Mouse (Mus musculus): ENCODE results near the gene Polrmt.
"Not testable (repeated sequence)": the region's sequence is repeated elsewhere in the genome, so short reads cannot be mapped to it uniquely, and the experiment has no call there.

Polrmt gene

GRCm38 (mm10) chr10:79709307-79709706, 37.1 kb downstream of the Polrmt start:
- DNase-seq (ENCODE audit: low read depth), result no peak

DNA sequence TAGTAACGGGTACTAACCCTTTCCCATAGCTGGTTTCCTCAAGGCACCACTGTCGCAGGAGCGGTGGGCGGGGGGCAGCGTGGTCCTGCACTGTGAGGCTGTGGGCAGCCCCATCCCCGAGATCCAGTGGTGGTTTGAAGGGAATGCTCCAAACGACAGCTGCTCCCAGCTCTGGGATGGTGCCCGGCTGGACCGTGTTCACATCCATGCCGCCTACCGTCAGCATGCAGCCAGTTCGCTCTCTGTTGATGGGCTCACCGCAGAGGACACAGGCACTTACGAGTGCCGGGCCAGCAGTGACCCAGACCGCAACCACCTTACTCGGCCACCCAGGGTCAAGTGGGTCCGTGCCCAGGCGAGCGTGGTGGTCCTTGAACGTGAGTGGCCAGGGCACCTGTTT, 37.7 kb downstream of the Polrmt start:
- DNase-seq (ENCODE audit: low read depth), result no peak

DNA sequence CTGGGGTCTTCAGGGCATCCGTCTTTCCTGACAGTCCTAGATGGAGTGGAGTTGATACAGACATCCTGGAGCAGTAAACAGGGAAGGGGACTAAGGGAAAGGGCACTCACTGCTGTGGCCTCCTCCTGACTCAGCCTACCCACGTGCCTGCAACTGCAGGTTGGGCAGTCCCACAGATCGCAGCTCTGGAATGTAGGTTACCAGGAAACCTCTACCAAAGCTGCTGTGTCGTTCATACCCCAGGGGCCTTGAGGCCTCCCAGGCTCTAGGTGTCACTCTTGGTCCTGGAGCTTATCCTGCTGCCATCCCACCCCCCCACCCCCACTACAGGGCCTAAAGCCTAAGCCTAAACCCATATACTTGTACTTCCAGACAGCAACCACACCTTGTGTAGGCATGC, 38.6 kb downstream of the Polrmt start:
- no peak for DNase-seq (ENCODE audit: low read depth)

DNA sequence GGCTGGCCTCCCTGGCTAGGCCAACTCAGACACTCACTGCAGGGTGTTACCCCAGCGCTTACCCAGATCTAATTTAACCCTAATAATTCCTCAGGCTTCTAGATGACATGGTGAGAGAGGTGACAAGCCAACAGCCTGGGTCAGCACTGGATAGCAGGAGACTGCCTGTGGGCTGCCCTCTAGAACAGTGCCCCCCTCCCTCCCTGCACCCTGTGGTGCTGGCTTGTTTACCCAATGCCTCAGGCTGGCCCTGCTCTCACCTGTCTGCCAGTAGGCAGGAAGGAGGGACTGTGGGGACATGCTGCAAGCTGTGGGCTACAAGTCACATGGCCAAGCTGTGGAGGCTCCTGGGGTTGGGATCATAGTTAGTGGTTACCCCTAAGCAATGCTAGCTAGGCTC, 39.2 kb downstream of the Polrmt start:
- no peak for DNase-seq (ENCODE audit: low read depth)

GRCm38 (mm10) chr10:79706406-79707094, 39.8 kb downstream of the Polrmt start:
- no peak for DNase-seq (ENCODE audit: low read depth)

GRCm38 (mm10) chr10:79705951-79706350, 40.4 kb downstream of the Polrmt start:
- DNase-seq (ENCODE audit: low read depth), result no peak

- DNase-seq (ENCODE audit: low read depth), result peak; percentile 26
Observed at GRCm38 (mm10) chr10:79704970-79705360, 41.4 kb downstream of the Polrmt start.

DNA sequence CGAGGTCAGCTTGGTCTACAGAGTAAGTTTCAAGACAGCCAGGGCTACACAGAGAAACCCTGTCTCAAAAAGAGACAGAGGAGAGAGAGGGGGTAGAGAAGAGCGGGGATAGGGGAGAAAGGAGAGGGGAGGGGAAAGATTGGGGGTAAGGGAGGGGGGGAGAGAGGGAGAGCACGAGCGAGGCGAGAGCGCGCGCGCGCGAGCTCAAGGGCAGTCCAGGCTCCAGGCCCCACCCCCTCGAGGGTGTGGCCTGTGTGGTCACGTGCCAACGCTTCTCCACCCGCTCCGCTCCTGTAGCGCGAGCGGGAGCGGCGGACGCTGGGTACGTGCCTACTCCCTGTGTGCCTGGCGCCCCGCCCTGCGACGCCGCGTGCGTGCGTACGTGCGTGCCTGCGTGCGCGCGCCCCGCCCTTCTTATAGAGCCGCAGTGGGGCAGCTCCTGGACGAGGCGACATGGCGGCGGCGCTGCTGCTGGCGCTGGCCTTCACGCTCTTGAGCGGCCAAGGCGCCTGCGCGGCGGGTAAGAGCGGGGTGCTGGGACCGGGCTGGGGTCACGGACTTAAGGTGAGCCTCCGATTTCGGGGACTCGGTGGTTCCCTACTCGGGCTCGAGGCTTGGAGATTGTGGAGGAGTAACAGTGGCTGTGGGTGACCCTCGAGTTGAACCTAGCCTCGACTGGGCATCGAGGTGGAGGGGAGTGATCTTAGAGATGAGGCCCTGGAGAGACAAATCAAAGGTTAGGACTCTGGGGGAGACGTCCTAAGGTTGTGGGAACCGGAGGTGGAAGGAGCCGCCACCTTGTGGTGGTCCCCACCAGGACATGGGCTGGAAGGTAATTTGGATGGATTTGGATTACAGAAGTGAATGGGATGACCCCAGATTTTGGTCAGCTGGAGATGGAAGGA, 42.1 kb downstream of the Polrmt start, which contains the start of gene Bsg:
Bsg (plus strand) TSS at position 427 of the 905 bp plus-strand sequence.
- peak; percentile 99 for DNase-seq (ENCODE audit: low read depth)

DNA sequence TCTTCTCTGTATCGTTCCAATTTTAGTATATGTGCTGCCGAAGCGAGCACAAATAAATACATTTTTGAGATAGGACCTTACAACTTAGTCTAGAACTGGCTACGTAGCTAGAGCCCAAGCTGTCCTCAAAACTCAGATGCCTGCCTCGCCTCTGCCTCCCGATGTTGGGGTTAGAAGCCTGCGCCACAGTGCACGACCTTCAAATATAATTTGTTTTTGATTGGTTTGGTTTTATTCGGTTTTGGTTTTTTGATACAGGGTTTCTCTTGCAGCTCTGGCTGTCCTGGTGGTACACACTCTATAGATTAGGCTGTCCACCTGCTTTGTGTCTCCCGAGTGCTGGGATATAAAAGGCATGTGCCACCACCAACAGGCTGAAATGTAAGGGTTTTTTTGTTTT, 42.8 kb downstream of the Polrmt start:
- no peak for DNase-seq (ENCODE audit: low read depth)

- DNase-seq (ENCODE audit: low read depth), result not testable (repeated sequence)
Observed at GRCm38 (mm10) chr10:79702970-79703369, 43.4 kb downstream of the Polrmt start.

- DNase-seq (ENCODE audit: low read depth), result no peak
Observed at GRCm38 (mm10) chr10:79701443-79702129, 44.8 kb downstream of the Polrmt start.

- DNase-seq (ENCODE audit: low read depth), result no peak
Observed at GRCm38 (mm10) chr10:79700676-79701075, 45.7 kb downstream of the Polrmt start.

GRCm38 (mm10) chr10:79698459-79698858, 47.9 kb downstream of the Polrmt start:
- no peak for DNase-seq (ENCODE audit: low read depth)

GRCm38 (mm10) chr10:79697916-79698315, 48.5 kb downstream of the Polrmt start:
- DNase-seq (ENCODE audit: low read depth), result no peak

GRCm38 (mm10) chr10:79696129-79696651, 50.2 kb downstream of the Polrmt start:
- no peak for DNase-seq (ENCODE audit: low read depth)

- peak; percentile 79 for DNase-seq (ENCODE audit: low read depth)
Observed at GRCm38 (mm10) chr10:79695231-79696128, 50.9 kb downstream of the Polrmt start.

DNA sequence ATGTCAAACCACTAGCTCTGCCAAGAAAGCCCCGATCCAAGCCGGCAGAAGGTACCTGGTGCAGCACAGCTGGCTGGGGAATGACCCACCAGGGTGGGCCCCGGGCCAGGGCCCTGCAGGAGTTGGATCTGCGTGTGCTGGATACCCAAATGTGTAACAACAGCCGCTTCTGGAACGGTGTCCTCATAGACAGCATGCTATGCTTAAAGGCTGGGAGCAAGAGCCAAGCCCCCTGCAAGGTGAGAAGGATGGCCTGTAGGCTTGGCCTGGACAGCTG, 52.1 kb downstream of the Polrmt start:
- DNase-seq (ENCODE audit: low read depth), result no peak

DNA sequence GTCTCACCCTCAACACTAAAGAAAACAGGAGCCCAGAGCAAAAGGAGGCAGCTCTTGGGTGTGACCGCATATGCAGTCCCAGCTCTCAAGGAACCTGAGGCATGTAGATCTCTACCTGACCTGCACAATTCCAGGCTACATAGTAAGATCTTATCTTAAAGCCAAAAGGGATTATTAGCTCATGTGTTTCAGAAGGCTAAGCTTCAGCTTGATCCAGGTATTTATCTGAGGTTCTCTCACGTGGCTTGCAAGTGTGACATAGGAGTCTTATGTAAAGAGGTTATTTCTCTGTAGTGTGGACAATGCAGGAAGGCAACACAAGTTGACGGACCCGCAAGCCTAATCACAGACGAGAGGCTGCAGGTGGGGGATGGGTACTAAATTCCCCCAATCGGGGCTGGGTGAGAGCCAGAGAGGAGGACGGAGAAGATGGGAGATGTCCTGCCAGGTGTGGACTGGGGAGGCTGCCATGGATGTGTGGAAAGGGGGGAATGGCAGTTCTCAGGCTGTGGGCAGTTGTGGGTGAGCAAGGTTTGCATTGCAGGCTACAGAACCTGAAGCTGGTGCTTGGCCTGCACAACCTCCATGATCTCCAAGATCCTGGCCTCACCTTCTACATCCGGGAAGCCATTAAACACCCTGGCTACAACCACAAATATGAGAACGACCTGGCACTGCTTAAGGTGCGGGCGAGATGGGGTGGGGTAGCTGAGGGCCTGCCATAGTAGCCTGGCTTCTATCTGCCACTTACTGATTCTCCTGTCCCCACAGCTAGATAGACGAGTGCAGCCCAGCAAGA, 52.6 kb downstream of the Polrmt start:
- DNase-seq (ENCODE audit: low read depth), result no peak

DNA sequence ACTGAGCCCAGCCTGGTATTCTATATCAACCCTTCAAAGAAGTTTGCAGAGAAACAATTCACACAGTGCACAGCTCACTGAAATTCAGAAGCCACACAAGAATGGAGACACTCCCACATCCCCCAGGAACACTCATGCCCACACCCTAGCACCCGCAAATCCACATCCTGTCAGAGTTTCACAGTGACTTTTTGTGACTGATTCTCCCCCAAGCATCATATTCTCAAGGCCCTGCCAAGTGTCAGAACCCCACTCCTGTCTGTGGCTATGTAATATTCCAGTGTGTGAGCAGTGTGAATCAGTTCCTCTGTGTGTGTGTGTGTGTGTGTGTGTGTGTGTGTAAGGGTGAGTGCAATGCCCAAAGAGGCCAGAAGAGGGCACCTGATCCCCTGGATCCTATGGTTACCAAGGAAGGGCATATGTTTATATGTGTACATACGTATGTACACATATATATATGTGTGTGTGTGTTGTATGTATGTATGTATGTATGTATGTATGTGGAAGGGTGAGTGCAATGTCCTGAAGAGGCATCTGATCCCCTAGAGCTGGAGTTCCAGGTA, 54.3 kb downstream of the Polrmt start:
- peak; percentile 47 for DNase-seq (ENCODE audit: low read depth)

DNA sequence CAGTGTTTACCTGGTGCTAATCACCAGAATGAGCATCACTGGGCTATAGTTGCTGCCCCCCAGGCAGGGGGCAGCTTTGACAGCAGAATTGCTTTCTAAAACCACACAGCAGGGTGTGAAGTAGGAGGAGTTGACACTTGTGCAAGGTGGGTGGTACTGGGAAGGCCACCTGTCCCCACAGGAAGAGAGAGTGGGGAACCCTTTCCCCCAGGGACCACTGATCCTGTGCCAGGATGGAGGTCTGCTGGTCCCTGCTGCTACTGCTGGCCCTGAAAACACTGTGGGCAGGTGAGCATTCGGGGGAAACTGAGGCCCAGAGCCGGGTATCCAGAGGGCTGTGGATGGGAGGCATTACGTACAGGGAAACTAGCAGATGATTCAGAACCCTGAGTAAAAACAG, 57.2 kb downstream of the Polrmt start:
- DNase-seq (ENCODE audit: low read depth), result no peak
